Mouse (Mus musculus) ES-Bruce4 (cell line): Measurements from ENCODE around the gene Ntmt1.

Experiments used
- CTCF ChIP-seq: IDR thresholded peaks from one replicate; pipeline ENCODE4 v1.8.1; 2011; ENCODE audit warnings: low read depth, low read length
- EP300 ChIP-seq: IDR thresholded peaks from 2 replicates; pipeline ENCODE4 v1.6.1; 2011; ENCODE audit warnings: low read depth, low read length; ENCODE audit not compliant: insufficient read depth
- POLR2A ChIP-seq: IDR thresholded peaks from one replicate; pipeline ENCODE4 v1.8.1; 2011; ENCODE audit warnings: low read length; ENCODE audit not compliant: insufficient read depth

DNA sequence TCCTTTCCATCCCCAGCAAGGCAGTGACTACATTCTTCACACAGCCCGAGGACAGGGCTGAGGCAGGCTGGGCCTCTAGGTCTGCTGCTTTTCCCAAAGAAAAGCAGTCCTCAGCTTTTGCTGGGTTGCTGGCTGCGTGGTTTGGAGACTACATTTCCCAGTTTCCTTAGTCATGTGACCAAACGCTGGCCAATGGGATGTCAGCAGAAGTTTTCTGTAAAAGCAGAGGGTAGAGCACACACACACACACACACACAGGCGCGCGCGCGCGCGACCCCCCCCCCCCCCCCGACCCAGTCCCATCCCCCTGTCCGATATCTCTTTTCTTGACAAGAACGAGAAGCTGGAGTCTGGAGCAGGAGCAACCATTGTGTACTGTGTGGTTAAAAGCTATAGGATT lies 24.3 kb upstream of the Ntmt1 start:
- TF ChIP-seq CTCF (no peak), EP300 (no peak), POLR2A (no peak)
